Mouse (Mus musculus) embryonic facial prominence, embryonic 14.5 days (tissue): ENCODE measurements at regions not wholly inside any gene's neighbourhood (a gene's known extent, or its start where the extent isn't known, plus 50 kb on each side); places are given as distances from the start of the nearest gene placed in this dataset.

Experiments used
- ATAC-seq: fragments of 200-750 bp; cut with Nextera tagmentation; 2 replicates; pipeline ENCODE4 v1.8.0; 2017; ENCODE audit warnings: low read depth, moderate number of reproducible peaks, moderate TSS enrichment
- DNase-seq: peaks from one replicate; pipeline ENCODE4 v3.0.0-alpha.2; 2015; ENCODE audit warnings: low spot score
- H3K27ac ChIP-seq: fragments of 300-500 bp; sonication (generic); replicated peaks from 2 replicates; pipeline ENCODE4 v1.5.1; 2014; ENCODE audit warnings: low read depth, mild to moderate bottlenecking, low read length, moderate library complexity
- H3K27me3 ChIP-seq: fragments of 300-500 bp; sonication (generic); replicated peaks from 2 replicates; pipeline ENCODE4 v1.6.1; 2014; ENCODE audit warnings: low read length; ENCODE audit not compliant: control insufficient read depth, insufficient read depth
- H3K36me3 ChIP-seq: fragments of 300-500 bp; sonication (generic); 2 replicates; pipeline ENCODE4 v1.6.1; 2014; ENCODE audit warnings: low read length, mixed read lengths; ENCODE audit not compliant: control insufficient read depth, insufficient read depth
- H3K4me1 ChIP-seq: fragments of 300-500 bp; sonication (generic); 2 replicates; pipeline ENCODE4 v1.6.1; 2014; ENCODE audit warnings: antibody characterized with exemption, low read length; ENCODE audit not compliant: control insufficient read depth, insufficient read depth
- H3K4me2 ChIP-seq: fragments of 300-500 bp; sonication (generic); 2 replicates; pipeline ENCODE4 v1.6.1; 2014; ENCODE audit warnings: low read depth, mild to moderate bottlenecking, low read length, moderate library complexity, mixed read lengths
- H3K4me3 ChIP-seq: fragments of 300-500 bp; sonication (generic); 2 replicates; pipeline ENCODE4 v1.5.1; 2014; ENCODE audit warnings: low read depth, mild to moderate bottlenecking, low read length
- H3K9ac ChIP-seq: fragments of 300-500 bp; sonication (generic); 2 replicates; pipeline ENCODE4 v1.6.1; 2014; ENCODE audit warnings: low read depth, mild to moderate bottlenecking, low read length, moderate library complexity, mixed read lengths
- H3K9me3 ChIP-seq: fragments of 300-500 bp; sonication (generic); 2 replicates; pipeline ENCODE4 v1.6.1; 2016; ENCODE audit warnings: low read length; ENCODE audit not compliant: control insufficient read depth
- WGBS: fragments of 180-500 bp; shearing (Covaris S2); extraction: QIAGEN DNeasy Blood & Tissue Kit; methylation state at CpG from one replicate; pipeline ENCODE4 v1.1.7; 2014; 5-methylcytosine and 5-hydroxymethylcytosine counted together

GRCm38 (mm10) chr19:45288722-45289121, 53.1 kb upstream of the Lbx1 start:
- no peak for ATAC-seq
- Histone ChIP-seq H3K36me3 (no peaks in the 10 kb centered on the region), H3K4me1 (peaks cover 12% of the 10 kb centered on the region), H3K27me3 (peaks cover 19% of the 10 kb centered on the region; the same call in 1 of the 2 replicates), H3K9ac (no peak overlapping the region), H3K4me3 (no peak overlapping the region), H3K27ac (no peak overlapping the region), H3K9me3 (no peaks in the 10 kb centered on the region), H3K4me2 (no peak overlapping the region)
- 76% methylated on average over 2 of the region's 2 CpGs for WGBS
- DNase-seq: no peak

GRCm38 (mm10) chr19:45297812-45298211, 62.2 kb upstream of the Lbx1 start:
- DNase-seq (peak; percentile 29), ATAC-seq (no peak)
- no peak overlapping the region for H3K4me2 ChIP-seq
- no peak overlapping the region for H3K9ac ChIP-seq
- WGBS: 37% methylated on average over 3 of the region's 3 CpGs
- no peaks in the 10 kb centered on the region for H3K9me3 ChIP-seq
- no peak overlapping the region for H3K4me3 ChIP-seq
- H3K27me3 ChIP-seq: peaks cover 47% of the 10 kb centered on the region
- peaks cover 22% of the 10 kb centered on the region for H3K4me1 ChIP-seq
- H3K27ac ChIP-seq: no peak overlapping the region
- H3K36me3 ChIP-seq: no peaks in the 10 kb centered on the region

- H3K27me3 ChIP-seq: peaks cover 46% of the 10 kb centered on the region
- no peak overlapping the region for H3K4me2 ChIP-seq
- ATAC-seq (no peak), DNase-seq (no peak)
- 67% methylated on average over 3 of the region's 3 CpGs for WGBS
- no peak overlapping the region for H3K9ac ChIP-seq
- no peaks in the 10 kb centered on the region for H3K9me3 ChIP-seq
- H3K27ac ChIP-seq: no peak overlapping the region
- H3K36me3 ChIP-seq: no peaks in the 10 kb centered on the region
- H3K4me3 ChIP-seq: no peak overlapping the region
- peaks cover 11% of the 10 kb centered on the region for H3K4me1 ChIP-seq
Measured at GRCm38 (mm10) chr19:45299341-45299740, 63.7 kb upstream of the Lbx1 start.

- no peak for ATAC-seq
- Histone ChIP-seq H3K9me3 (no peaks in the 10 kb centered on the region), H3K27me3 (peaks cover 50% of the 10 kb centered on the region), H3K27ac (no peak overlapping the region), H3K4me2 (no peak overlapping the region), H3K4me3 (no peak overlapping the region), H3K36me3 (no peaks in the 10 kb centered on the region), H3K4me1 (peaks cover 8% of the 10 kb centered on the region), H3K9ac (no peak overlapping the region)
- no peak for DNase-seq
- WGBS: 33% methylated on average over 5 of the region's 5 CpGs
Measured at GRCm38 (mm10) chr19:45299768-45300167, 63.8 kb upstream of the Btrc start.

GRCm38 (mm10) chr19:45300691-45301431, 62.7 kb upstream of the Btrc start:
- peak overlapping the region; percentile 53 for H3K4me3 ChIP-seq
- H3K4me1 ChIP-seq: peaks cover 4% of the 10 kb centered on the region; the same call in 1 of the 2 replicates
- ATAC-seq (peak; percentile 41; the same call in 1 of the 2 replicates), DNase-seq (peak; percentile 67)
- H3K27ac ChIP-seq: peak overlapping the region; percentile 85; the same call in 1 of the 2 replicates
- H3K36me3 ChIP-seq: no peaks in the 10 kb centered on the region
- H3K4me2 ChIP-seq: peak overlapping the region; percentile 93
- 5% methylated on average over 18 of the region's 22 CpGs for WGBS
- no peaks in the 10 kb centered on the region for H3K9me3 ChIP-seq
- H3K9ac ChIP-seq: peak overlapping the region; percentile 64
- peaks cover 58% of the 10 kb centered on the region for H3K27me3 ChIP-seq

GRCm38 (mm10) chr19:45301432-45301732, 62.2 kb upstream of the Btrc start:
- Histone ChIP-seq H3K9me3 (no peaks in the 10 kb centered on the region), H3K9ac (peak overlapping the region; percentile 64), H3K27me3 (peaks cover 57% of the 10 kb centered on the region), H3K4me3 (peak overlapping the region; percentile 53), H3K27ac (peak overlapping the region; percentile 85), H3K4me1 (peaks cover 4% of the 10 kb centered on the region; the same call in 1 of the 2 replicates), H3K4me2 (peak overlapping the region; percentile 93), H3K36me3 (no peaks in the 10 kb centered on the region)
- DNase-seq (no peak), ATAC-seq (no peak)
- WGBS: 2% methylated on average over 15 of the region's 16 CpGs

- Histone ChIP-seq H3K9ac (peak overlapping the region; percentile 64), H3K4me1 (peaks cover 4% of the 10 kb centered on the region; the same call in 1 of the 2 replicates), H3K9me3 (no peaks in the 10 kb centered on the region), H3K4me3 (peak overlapping the region; percentile 53), H3K36me3 (no peaks in the 10 kb centered on the region), H3K27me3 (peaks cover 51% of the 10 kb centered on the region), H3K4me2 (peak overlapping the region; percentile 93), H3K27ac (peak overlapping the region; percentile 85)
- WGBS: under 1% methylated on average over 38 of the region's 58 CpGs
- ATAC-seq: peak; percentile 60
- peak; percentile 77 for DNase-seq
Measured at GRCm38 (mm10) chr19:45301733-45302547, 61.6 kb upstream of the Btrc start.

GRCm38 (mm10) chr19:45302548-45303241, 60.8 kb upstream of the Btrc start:
- ATAC-seq: peak; percentile 55; the same call in 1 of the 2 replicates
- DNase-seq: no peak
- Histone ChIP-seq H3K9ac (peak overlapping the region; percentile 64; the same call in 1 of the 2 replicates), H3K4me3 (peak overlapping the region; percentile 53), H3K4me2 (peak overlapping the region; percentile 93), H3K9me3 (no peaks in the 10 kb centered on the region), H3K4me1 (peaks cover 4% of the 10 kb centered on the region; the same call in 1 of the 2 replicates), H3K27ac (peak overlapping the region; percentile 85; the same call in 1 of the 2 replicates), H3K36me3 (no peaks in the 10 kb centered on the region), H3K27me3 (peaks cover 47% of the 10 kb centered on the region)
- WGBS: 7% methylated on average over 16 of the region's 16 CpGs
